Mouse (Mus musculus) erythroblast, embryonic 14.5 days (primary cell): ENCODE results near the gene D630045J12Rik.

Experiments
- GATA1 ChIP-seq: IDR thresholded peaks from 2 replicates; pipeline ENCODE4 v1.6.1; 2012; ENCODE audit warnings: low read length, inconsistent platforms, mixed read lengths
- TAL1 ChIP-seq: IDR thresholded peaks from 3 replicates; pipeline ENCODE4 v1.6.1; 2012; ENCODE audit warnings: low read length, inconsistent platforms, mixed read lengths

GRCm38 (mm10) chr6:38207621-38208020 lies 46.2 kb downstream of the D630045J12Rik start:
- no peak for TF ChIP-seq GATA1
- TF ChIP-seq TAL1: no peak
